Mouse (Mus musculus) hindbrain, embryonic 10.5 days (tissue): ENCODE results near the gene Ildr1. TPM values are rescaled to one million over a fixed set of nuclear protein-coding genes. Genes with fewer than 3 reads are reported as not detected.

Experiments
- DNase-seq: peaks from one replicate; pipeline ENCODE4 v3.0.0-alpha.2; 2017; ENCODE audit warnings: low spot score
- H3K27ac ChIP-seq: fragments of 300-500 bp; sonication (generic); 2 replicates; pipeline ENCODE4 v1.5.1; 2016; ENCODE audit warnings: mild to moderate bottlenecking, moderate library complexity
- H3K27me3 ChIP-seq: fragments of 300-500 bp; sonication (generic); 2 replicates; pipeline ENCODE4 v1.6.1; 2016; ENCODE audit warnings: mild to moderate bottlenecking; ENCODE audit not compliant: poor library complexity, insufficient read depth, severe bottlenecking
- H3K36me3 ChIP-seq: fragments of 300-500 bp; sonication (generic); 2 replicates; pipeline ENCODE4 v1.6.1; 2016; ENCODE audit warnings: mild to moderate bottlenecking, moderate library complexity
- H3K4me1 ChIP-seq: fragments of 300-500 bp; sonication (generic); replicated peaks from 2 replicates; pipeline ENCODE4 v1.6.1; 2016; ENCODE audit warnings: mild to moderate bottlenecking
- H3K4me3 ChIP-seq: fragments of 300-500 bp; sonication (generic); 2 replicates; pipeline ENCODE4 v1.5.1; 2016; ENCODE audit warnings: mild to moderate bottlenecking, moderate library complexity
- H3K9me3 ChIP-seq: fragments of 300-500 bp; sonication (generic); 2 replicates; pipeline ENCODE4 v1.6.1; 2016; ENCODE audit warnings: mild to moderate bottlenecking, moderate library complexity
- WGBS: fragments of 180-500 bp; shearing (Covaris S2); methylation state at CpG from one replicate; pipeline ENCODE4 v1.1.7; 2016; 5-methylcytosine and 5-hydroxymethylcytosine counted together
- polyA plus RNA-seq: library from polyadenylated mRNA; unstranded; fragments of >200 nt; fragmentation: Nextera tagmentation; extraction: Ambion mirVana; gene quantifications from 2 replicates; pipeline ENCODE4 v1.2.1, GENCODE M21; 2016

Gene Ildr1
- polyA plus RNA-seq, 1 experiment from 2014 or later = 0.41 TPM

- H3K27ac ChIP-seq = no peak overlapping the region
- no peaks in the 10 kb centered on the region for H3K36me3 ChIP-seq
- no peaks in the 10 kb centered on the region for H3K9me3 ChIP-seq
- 88% methylated on average over 4 of the region's 4 CpGs for WGBS
- no peaks in the 10 kb centered on the region for H3K27me3 ChIP-seq
- DNase-seq = no peak
- no peak overlapping the region for H3K4me3 ChIP-seq
- no peaks in the 10 kb centered on the region for H3K4me1 ChIP-seq
Measured at GRCm38 (mm10) chr16:36747068-36747467, 53.3 kb downstream of the Ildr1 start.

DNA sequence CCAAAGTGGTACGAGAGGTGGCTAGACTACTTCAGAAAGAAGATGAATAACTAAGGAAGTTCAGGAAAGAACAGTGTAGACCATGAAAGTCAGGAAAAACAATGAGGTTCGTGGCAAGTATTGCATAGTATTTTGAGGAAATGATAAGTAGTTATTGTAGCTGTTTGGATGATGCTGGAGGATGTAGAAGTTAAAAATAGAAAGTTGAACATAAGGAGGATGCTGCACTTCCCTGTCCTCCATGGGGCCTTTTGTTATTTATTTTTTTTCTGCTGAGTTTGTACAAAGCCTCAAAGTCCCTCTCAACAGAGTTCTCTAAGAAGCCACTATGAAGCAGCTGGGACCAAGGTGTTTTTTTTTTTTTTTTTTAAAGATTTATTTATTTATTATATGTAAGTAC, 54.0 kb downstream of the Ildr1 start:
- Histone ChIP-seq H3K4me3 (no peak overlapping the region), H3K9me3 (no peaks in the 10 kb centered on the region), H3K36me3 (no peaks in the 10 kb centered on the region), H3K4me1 (no peaks in the 10 kb centered on the region), H3K27ac (no peak overlapping the region), H3K27me3 (no peaks in the 10 kb centered on the region)
- DNase-seq = no peak
- WGBS = 86% methylated on average over 2 of the region's 2 CpGs

DNA sequence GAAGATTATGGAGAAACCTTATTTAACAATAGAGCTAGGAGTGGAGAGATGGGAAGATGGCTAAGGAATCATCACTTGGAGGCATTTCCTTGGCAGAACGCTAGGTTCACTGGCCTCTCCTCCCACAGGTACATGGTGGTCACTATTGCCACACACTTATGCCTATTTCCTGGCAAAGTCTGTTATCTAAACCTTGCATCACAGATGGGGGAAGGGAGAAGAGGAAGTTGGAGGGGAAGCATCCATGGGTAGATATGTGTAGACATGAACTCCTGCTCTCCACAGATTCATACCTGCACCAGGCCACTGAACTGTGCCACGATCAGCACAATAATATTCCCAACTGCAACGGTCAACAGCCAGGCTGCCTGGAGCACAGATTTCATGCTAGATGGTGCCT, 58.2 kb downstream of the Ildr1 start:
- 94% methylated on average over 3 of the region's 3 CpGs for WGBS
- H3K27me3 ChIP-seq = no peaks in the 10 kb centered on the region

DNA sequence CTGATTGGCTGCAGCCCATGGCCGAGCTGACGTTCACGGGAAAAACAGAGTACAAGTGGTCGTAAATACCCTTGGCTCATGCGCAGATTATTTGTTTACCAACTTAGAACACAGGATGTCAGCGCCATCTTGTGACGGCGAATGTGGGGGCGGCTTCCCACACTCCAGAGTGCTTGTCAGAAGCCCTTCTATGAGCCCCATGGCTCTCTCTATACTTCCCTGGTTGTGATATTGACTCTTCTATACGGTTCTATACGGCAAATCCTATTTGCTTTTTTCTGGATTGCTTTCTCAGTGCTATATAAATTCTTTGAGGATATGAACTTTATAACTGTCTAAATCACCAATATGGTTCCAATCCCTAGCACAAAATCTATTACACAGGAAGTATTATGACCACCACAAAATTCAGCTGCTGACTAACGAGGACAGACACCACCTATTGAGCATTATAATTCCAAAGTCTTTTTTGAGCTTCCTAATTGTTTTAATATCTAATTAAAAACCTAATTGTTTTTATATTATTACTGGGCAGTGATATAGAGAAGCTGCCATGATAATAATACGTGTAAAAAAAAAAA, 76.5 kb downstream of the Ildr1 start:
- WGBS = 80% methylated on average over 9 of the region's 13 CpGs
- Histone ChIP-seq H3K36me3 (no peaks in the 10 kb centered on the region), H3K4me3 (no peak overlapping the region), H3K27me3 (no peaks in the 10 kb centered on the region), H3K27ac (no peak overlapping the region), H3K9me3 (no peaks in the 10 kb centered on the region), H3K4me1 (no peaks in the 10 kb centered on the region)
- DNase-seq = no peak

More for the DNA sequence above, 58.2 kb downstream of the Ildr1 start:
- no peak overlapping the region for H3K27ac ChIP-seq
- H3K9me3 ChIP-seq = no peaks in the 10 kb centered on the region
- H3K4me1 ChIP-seq = no peaks in the 10 kb centered on the region
- no peak overlapping the region for H3K4me3 ChIP-seq
- no peaks in the 10 kb centered on the region for H3K36me3 ChIP-seq
- no peak for DNase-seq

DNA sequence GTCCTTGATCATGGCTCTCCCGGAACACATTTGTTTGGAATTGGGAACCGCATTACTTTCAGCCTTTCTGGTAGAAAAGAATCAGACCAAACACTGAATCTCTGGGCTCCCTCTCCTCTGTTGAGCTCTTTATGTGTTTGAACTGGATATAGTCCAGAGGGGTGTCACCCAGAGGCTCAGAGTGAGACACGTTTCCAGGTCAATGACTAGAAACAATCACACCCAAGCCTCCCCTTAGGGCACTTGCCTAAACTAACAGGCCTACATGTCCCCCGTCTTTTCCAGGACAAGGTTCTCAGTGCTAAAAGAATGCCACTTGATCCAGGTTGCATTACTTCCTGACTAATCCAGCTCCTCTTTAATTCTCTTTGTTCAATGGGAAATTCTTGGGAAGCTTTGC, 77.1 kb downstream of the Ildr1 start:
- H3K4me3 ChIP-seq = no peak overlapping the region
- no peaks in the 10 kb centered on the region for H3K4me1 ChIP-seq
- DNase-seq = no peak
- H3K27ac ChIP-seq = no peak overlapping the region
- no peaks in the 10 kb centered on the region for H3K27me3 ChIP-seq
- H3K9me3 ChIP-seq = no peaks in the 10 kb centered on the region
- H3K36me3 ChIP-seq = no peaks in the 10 kb centered on the region
- 68% methylated on average over 4 of the region's 4 CpGs for WGBS

GRCm38 (mm10) chr16:36771244-36771643, 77.5 kb downstream of the Ildr1 start:
- DNase-seq = no peak
- Histone ChIP-seq H3K27me3 (no peaks in the 10 kb centered on the region), H3K9me3 (no peaks in the 10 kb centered on the region), H3K4me3 (no peak overlapping the region), H3K27ac (no peak overlapping the region), H3K4me1 (no peaks in the 10 kb centered on the region), H3K36me3 (no peaks in the 10 kb centered on the region)
- 81% methylated on average over 2 of the region's 2 CpGs for WGBS

- Histone ChIP-seq H3K27ac (no peak overlapping the region), H3K4me1 (no peaks in the 10 kb centered on the region), H3K27me3 (no peaks in the 10 kb centered on the region), H3K4me3 (no peak overlapping the region), H3K36me3 (no peaks in the 10 kb centered on the region), H3K9me3 (no peaks in the 10 kb centered on the region)
- WGBS = 94% methylated on average over 3 of the region's 3 CpGs
- no peak for DNase-seq
Measured at GRCm38 (mm10) chr16:36771703-36772102, 77.9 kb downstream of the Ildr1 start.

GRCm38 (mm10) chr16:36772996-36773395, 79.2 kb downstream of the Ildr1 start:
- no peaks in the 10 kb centered on the region for H3K36me3 ChIP-seq
- H3K27me3 ChIP-seq = no peaks in the 10 kb centered on the region
- H3K4me1 ChIP-seq = no peaks in the 10 kb centered on the region
- H3K4me3 ChIP-seq = no peak overlapping the region
- WGBS = 94% methylated on average over 5 of the region's 5 CpGs
- no peak for DNase-seq
- H3K27ac ChIP-seq = no peak overlapping the region
- H3K9me3 ChIP-seq = no peaks in the 10 kb centered on the region

DNA sequence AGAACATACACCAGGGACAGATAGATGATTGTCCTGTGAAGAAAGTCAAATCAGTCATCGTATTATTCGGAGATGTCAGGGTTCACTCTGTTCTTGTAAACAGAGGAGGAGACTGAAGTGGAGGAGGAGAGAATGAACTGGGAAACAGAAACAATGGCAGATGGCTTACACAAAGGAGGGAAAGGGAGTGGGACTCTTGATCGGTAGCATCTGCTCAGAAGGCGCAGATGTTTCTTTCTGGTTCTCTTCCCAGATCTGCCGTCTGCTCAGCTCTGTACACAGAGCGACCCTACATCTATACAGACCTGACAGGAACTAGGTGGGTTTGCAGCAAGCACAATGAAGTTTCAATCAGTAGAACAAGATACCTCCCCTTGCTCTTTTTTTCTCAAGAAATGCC, 81.9 kb downstream of the Ildr1 start:
- H3K9me3 ChIP-seq = no peaks in the 10 kb centered on the region
- H3K4me3 ChIP-seq = no peak overlapping the region
- H3K36me3 ChIP-seq = no peaks in the 10 kb centered on the region
- H3K27ac ChIP-seq = no peak overlapping the region
- H3K4me1 ChIP-seq = no peaks in the 10 kb centered on the region
- 72% methylated on average over 6 of the region's 6 CpGs for WGBS
- no peak for DNase-seq
- H3K27me3 ChIP-seq = no peaks in the 10 kb centered on the region

Other genes with a start within 250 kb of the Ildr1 start
- not detected in 2 replicates for gene Stfa3, start 238.6 kb upstream of the Ildr1 start, polyA plus RNA-seq
- gene Casr, start 131.8 kb upstream of the Ildr1 start, polyA plus RNA-seq = 0.04 and 0.10 TPM in 2 replicates
- gene Cd86, start 27.9 kb upstream of the Ildr1 start, polyA plus RNA-seq = 1.2 TPM in 2 replicates
- 1.7 and 1.8 TPM in 2 replicates for gene Slc15a2, start 91.0 kb downstream of the Ildr1 start, polyA plus RNA-seq
- 52.4 and 66.8 TPM in 2 replicates for gene Iqcb1, start 134.4 kb downstream of the Ildr1 start, polyA plus RNA-seq
- 1.2 and 1.3 TPM in 2 replicates for gene Eaf2, start 181.0 kb downstream of the Ildr1 start, polyA plus RNA-seq
- gene Golgb1, start 181.2 kb downstream of the Ildr1 start, polyA plus RNA-seq = 64.0 and 81.2 TPM in 2 replicates
- 2.7 and 2.8 TPM in 2 replicates for gene Hcls1, start 241.0 kb downstream of the Ildr1 start, polyA plus RNA-seq